Mouse (Mus musculus) mouse embryonic stem cell (cell line): ENCODE measurements around the gene Nbea.

ENCODE experiments used
- in situ Hi-C, 2 experiments: fragments of 300-500 bp; cut with MboI; formaldehyde crosslinking; loops; 1 replicate in 1 of 2; 3 replicates in 1 of 2; pipeline ENCODE4 v1.14.3; 2019 to 2020; ENCODE audit warnings: low sequenced_read_pairs in 2 of 2, low pct_unique_long_range_greater_than_20kb in 1 of 2, mixed read lengths in 1 of 2; ENCODE audit not compliant: unreplicated experiment in 1 of 2

Gene Nbea

DNA sequence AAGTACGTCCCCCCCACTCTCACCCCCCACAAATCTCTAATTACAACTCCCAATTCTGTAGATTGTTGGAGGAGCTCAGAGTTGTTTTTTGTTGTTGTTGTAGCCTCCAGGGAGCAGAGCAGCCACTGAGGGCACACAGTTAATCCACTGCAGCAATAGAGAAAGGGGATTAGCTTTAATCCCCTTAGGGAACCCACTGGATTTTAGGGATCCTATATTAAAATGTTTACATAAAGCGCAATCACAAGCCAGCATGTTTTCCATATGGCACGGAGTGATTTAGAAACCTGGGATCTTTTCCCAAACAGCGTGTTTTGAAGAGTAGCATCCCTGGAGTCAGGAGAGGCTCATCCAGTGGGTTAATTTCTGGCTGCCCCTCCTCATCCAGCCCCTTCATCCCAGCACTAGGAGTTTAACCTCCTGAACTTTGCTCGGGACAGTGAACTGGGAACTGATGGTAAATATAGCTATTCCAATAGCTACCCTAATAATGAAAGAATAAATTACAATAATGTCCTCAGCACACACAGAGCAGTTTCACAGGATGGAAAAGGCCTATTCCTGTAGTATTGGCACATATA is 394.8 kb downstream of the Nbea start:
- in situ Hi-C loops = no loop called here

DNA sequence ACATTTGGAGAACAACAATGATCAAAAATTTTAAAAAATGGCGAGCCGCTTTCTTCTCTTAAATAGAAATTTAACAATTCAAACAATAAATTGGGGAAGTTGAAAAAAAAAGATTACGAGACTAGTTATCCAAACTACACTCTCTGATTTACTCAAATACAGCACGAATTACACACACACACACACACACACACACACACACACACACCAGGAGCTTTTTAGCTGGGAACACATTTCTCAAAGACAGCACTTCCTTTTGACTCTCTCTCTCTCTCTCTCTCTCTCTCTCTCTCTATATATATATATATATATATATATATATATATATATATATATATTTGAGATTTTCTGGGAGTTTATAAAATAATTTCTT is 395.3 kb downstream of the Nbea start:
- in situ Hi-C loops = no loop called here

DNA sequence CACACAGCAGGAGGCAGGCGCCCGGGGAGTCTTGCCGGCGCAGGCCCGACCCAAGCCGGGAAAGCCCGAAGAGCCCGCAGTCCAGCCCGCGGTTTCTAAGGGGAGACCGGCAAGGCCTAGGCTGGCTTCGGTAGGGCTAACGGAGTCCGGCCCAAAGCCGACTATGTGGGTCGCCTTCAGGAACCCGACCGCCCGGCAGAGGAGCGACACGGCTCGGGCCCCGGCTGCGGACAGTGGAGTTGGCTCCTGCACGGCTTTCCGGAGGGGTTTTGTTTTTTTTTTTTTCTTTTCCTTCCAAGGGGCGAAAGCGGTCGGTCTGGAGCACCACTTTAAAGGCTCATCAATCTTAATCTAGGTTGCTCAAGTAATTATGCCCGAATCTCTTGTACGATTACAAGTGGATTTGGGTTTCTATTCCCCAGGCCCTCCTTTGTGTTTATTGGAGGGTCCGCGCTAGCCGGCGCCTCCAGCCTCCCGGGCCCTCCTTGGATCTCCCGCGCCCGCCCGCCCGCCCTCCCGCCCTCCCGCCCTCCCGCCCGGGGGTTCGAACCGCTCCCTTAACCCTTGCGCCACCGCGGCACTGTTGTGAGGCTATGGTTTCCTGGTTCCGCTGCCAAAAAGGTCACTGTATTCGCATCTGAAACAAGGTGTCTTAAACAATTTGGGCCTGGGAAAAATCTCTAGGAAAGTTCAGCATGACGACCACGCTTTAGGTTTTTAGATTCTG is 395.9 kb downstream of the Nbea start:
- in situ Hi-C loops = no loop called here

DNA sequence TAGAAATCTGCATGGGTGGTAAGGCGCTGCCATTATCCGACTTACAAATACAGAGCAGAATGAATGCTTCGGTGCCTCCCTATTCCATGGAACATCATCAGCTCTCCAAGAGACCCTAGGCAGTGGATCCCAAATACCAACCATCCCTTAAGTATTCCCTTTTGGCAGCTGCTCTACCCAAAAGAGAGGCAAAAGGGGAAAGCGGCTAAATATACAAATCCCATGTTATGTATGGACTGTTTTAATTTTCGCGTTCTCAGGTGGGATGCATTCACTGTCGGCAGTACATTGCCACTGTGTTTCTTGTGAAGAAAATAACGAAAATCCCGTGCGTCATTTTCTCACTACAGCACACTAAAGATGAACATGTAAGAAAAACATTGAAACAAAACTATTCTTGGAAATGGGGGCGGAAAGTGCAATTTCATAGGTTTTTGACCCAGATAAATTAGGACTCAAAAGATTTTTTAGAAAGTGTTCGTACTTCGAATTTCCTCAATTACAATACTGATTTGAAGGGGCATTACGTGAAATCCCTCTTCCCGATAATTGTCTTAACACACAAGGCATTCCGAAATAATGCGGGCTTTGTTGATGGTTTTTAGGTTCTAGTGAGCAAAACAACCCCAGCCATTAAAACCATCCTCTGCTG is 396.5 kb downstream of the Nbea start:
- in situ Hi-C loops = no loop called here

DNA sequence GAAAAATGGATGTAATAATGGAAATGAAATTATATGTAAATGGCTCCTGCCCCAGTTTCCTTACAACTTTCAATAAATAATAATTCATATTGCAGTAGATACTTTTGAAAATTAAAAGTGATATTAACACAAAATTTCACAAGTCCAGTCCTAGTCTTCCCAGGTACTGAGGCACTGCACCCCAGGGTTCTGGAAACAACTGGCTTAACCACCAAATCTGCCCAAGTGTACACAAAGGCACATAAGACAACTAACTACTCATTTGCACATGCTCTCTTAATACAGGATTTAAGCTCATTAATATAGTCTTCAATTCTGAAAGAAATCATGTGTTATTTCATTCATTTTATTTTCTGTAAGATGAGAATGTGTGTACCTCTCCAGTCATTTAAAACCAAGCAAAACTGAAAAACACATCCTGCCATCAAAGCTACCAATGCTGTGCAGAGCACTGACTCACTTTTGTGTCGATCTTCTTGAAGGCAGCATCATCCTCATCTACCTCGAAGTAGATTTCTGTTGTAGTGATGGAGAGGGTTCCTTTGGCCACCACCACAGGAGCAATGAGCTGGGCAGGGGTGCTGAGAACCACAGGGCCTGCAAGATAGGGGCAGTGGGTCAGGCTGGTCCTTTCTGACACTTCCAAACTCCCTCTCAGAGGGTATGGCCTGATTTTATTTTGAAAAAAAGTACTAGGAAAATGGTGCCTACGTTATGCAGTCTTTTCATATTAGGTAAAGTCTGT is 397.3 kb downstream of the Nbea start:
- in situ Hi-C loops = no loop called here

DNA sequence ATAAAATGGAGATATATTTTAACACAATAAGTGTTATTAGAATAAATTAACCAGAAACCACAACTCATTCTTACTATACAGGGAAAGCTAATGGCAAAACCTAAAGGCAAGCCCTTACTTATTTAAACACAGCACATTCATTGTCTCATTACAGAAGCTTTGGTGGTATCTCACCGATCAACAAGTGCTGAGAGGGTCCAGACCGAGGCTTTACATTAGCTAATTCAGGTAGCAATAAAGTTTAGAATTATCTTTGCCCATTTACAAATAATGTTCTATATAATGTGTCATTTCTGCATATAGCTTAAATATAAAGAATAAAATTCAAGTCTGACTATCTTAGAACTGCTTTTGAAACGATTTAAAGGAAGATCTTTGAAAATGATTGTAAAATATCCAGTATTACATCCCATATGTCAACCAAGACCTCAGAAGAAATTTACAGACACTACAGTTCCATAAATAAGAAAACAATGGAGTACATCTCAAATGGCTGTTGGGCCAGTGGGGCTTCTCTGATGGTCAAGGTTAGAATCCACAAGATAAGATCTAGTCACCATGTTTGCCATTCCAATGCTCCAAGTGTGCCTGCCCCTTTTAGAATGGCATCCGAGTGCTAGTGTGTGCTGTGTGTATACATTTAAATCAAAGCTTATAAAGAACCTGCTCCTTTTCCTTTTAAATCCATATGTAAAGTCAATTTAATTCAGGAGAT is 398.1 kb downstream of the Nbea start:
- in situ Hi-C loops = no loop called here

DNA sequence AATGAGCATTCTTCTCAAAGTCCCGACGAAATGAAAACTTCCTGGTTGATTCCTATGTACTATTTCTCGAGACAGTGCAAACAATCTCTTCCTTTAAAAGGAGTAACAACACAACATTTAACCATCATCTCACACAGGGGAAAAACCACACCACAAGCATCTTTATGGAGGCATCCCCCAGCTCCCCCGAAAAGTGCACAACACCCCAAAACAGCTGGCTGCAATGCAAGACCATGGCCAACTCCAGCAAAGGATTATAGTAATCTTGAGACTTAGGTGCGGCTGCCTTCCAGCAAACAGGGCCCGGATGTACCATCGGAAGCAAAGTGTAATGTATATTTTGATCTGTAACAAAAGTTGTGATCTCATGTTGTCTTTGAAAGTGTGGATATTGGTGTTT is 399.4 kb downstream of the Nbea start:
- in situ Hi-C loops = no loop called here

DNA sequence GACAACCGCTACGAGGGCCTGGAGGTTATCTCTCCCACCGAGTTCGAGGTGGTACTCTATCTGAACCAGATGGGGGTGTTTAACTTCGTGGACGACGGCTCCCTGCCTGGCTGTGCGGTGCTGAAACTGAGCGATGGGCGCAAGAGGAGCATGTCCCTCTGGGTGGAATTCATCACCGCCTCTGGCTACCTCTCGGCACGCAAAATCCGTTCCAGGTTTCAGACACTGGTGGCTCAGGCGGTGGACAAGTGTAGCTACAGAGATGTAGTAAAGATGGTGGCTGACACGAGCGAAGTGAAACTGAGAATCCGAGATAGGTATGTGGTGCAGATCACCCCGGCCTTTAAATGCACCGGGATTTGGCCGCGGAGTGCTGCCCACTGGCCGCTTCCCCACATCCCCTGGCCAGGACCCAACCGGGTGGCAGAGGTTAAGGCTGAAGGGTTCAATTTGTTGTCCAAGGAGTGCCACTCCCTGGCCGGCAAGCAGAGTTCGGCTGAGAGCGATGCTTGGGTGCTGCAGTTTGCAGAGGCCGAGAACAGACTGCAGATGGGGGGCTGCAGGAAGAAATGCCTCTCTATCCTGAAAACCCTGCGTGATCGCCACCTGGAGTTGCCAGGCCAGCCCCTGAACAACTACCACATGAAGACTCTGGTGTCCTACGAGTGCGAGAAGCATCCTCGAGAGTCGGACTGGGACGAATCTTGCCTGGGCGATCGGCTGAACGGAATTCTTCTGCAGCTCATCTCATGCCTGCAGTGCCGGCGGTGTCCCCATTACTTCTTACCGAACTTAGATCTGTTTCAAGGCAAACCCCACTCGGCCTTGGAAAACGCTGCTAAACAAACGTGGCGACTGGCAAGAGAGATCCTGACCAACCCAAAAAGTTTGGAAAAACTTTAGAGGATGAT is 400.1 kb downstream of the Nbea start:
- in situ Hi-C loops = no loop called here

DNA sequence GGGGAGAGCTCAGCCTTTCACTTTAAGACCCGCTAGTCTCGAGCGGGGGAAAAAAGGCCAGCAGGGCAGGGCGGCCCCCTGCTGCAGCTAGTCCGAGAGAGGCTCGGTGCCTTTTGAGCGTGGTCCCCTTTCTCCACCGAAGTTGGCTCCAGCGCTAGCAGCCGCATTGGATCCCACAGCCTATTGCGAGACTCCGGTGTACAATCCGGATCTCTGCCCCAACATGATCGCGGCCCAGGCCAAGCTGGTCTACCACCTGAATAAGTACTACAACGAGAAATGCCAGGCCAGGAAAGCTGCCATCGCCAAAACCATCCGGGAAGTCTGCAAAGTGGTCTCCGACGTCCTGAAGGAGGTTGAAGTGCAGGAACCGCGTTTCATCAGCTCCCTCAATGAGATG is 400.7 kb downstream of the Nbea start:
- in situ Hi-C loops = no loop called here

DNA sequence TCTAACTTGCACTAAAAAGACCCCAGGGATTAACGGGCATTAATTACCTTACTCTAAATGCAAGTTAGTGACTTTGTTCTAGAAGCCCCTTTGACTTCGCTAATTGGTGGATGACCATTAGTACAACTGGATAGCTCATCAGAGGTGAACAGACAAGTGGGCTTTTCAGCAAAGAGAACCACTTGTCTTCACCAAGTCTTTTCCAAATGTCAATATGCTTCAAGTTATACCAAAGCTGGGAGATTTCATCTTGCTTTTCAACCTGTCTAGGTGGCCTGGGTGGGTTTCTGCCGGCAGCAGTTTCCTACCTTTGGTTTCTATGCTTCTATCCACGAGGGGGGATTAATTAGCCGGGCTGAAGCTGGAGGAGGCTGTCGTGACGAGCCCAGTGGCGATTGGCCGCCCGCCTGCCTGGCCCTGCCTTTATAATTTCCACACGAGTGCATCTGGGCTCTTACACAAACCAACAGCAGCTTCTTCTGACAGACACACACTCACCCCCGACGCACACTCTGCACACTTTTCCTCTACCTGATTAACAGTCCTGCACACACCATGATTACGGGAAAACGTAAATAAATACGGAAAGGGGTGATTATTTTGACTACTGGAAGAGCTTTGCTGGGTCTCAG is 401.3 kb downstream of the Nbea start, which contains the start of gene Mab21l1:
Mab21l1 (plus strand) TSS at position 455 of the 632 bp plus-strand sequence.
- in situ Hi-C loops = no loop called here

DNA sequence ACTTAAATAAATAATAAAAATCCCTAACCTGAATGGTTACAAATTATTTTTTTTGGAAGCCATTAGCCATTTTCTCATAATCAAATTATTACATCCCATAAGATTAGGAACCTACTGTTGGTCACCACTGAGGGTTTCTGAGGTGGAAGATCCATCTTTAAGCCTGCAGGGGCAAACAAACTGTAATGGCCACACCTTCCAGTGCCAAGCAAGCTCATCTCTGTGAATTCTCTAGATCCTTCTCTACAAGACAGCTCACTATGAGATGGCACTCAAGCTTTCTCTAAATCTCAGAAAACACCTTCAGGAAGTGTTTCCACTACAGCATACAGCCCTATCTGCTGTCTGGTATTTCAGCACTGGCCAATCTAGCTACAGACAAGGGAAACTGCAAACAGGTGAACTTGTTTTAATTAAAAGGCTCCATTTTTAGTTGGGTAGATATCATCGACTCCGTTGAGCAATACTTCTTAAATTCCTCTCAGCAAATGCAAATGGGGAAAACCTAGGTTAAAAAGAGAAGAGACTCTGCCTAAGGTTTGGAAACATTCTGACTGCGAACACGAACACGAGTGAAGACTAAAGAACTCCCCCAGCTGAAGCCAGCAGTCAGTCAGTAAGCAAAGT is 402.0 kb downstream of the Nbea start:
- in situ Hi-C loops = no loop called here

DNA sequence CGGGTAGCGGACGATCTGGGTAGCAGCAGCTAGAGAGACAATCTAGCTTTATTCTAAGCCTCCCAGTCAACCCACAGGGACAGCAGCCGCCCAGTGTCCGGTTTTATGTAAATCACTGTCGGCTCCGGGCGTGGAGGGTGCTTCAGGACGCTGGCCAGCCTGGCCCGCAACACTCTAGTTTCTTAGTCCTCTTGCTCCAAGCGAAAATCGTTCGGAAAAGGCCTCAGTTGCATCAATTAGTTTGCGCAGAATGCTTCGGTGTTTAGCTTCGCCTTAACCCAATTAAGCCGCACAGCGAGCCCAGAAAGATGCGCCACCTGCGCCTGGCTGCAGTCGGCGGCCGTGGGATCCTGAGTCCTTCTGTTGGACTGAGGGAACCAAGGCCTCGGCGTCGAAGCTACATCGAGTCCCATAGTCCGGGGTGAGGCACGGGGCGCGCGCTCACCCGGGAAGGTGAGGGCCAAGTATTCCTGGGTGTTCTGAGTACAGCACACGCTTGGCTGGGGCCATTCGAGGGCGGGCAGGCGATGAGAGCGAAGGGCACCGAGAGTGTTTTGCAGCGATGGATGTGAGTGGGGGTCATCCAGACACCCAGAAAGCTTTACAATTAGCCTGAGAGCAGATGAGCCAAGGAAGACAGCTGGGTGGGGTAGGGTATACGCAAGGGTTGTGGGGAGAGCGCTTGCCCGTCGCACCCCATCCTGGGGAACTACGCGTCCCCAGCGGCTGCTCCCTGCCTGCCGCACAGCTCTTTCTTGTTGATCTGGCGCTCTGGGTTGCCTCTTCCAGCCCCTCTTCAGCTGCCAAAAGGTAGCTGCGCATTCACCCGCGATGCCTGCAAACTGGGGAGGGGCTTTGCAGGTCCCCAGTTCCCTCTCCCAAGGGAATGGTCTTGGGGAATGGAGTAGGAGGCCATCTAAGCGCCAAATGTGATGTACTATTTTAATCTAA is 403.1 kb downstream of the Nbea start:
- in situ Hi-C loops = no loop called here

DNA sequence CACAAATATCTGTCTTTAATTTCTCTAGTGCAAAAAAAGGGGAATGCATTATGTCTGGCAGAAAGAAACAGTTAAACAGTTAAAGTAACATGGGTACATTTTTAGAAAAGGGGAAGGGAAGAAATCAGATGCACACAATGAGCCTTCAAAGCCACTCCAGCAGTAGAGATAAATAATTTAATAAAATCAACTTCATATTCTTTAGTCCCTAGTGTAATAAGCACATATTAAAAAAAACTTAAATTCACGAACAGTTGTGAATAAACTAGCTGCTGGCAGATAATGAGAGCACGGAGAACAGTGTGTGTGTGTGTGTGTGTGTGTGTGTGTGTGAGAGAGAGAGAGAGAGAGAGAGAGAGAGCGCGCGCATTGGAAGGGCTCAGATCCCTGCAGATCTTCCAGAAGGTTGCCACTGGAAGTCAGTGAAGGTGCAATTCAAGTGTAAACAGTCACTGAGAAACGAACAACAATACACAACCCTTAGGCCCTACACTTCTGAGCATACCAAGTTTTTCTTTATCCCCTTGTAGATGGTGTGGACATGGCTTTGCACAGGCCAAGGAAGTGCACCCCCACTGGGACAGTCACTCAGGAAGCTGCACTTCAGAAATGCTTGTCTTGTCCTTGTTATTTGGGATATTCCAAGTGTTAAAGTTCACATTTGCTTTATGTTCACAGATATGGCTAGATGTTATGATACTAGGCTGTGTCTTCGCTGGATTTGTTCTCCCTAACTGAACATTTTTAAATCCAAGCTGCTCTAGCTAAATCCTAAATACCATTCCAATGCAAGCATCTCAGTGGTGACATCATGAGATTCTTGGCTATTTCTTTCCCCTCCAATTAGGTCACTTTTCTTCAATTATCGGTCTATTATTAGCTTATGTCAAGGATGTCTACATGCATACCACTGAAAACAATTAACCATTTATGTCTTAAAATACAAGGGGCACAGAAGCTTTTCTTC is 404.5 kb downstream of the Nbea start:
- in situ Hi-C loops = no loop called here

DNA sequence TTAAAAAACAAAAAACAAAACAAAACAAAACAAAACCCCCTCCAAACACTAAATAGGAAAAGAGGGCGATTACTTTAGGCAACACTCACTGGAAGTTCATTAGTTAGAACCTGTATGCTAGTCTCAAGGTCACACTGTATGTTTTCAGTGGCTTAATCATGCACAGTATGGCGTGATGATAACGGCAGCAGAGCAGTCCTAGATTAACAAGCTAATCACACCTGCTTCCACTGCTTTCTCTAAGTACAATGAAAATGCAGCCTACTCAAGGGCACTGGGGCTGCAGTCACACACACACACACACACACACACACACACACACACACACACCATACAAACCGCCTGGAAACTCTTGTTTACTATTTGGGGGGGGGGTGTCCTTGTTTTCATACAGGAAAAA is 406.0 kb downstream of the Nbea start:
- in situ Hi-C loops = no loop called here

DNA sequence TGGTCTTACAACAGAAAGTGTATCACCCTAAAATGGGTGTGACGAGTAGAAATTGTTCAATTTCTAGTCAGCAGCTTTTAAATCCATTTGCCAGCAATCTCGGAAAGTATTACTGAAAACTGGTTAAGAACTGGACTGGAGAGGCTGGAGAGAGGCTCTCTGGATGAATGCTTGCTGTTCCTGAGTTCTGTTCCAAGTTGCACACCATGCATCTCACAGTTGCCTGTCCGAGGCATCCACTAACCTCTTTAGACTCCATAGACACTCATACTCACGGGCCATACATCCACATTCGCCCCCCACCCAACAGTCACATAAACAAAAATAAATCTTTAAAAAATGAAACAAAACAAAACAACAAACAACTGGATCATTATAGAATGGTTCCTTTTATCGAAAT is 407.7 kb downstream of the Nbea start:
- in situ Hi-C loops = no loop called here
